Mouse (Mus musculus): ENCODE data around the gene Cradd.

Gene Cradd

GRCm38 (mm10) chr10:95323393-95324277 is at the start of gene Cradd:
TSS of gene Cradd (minus strand) at chr10:95324133.
- DNase-seq (ENCODE audit: low read depth, low spot score), result peak; percentile 95

GRCm38 (mm10) chr10:95373340-95373739 is 49.4 kb upstream of the Cradd start:
- no peak for DNase-seq (ENCODE audit: low read depth, low spot score)

- DNase-seq (ENCODE audit: low read depth, low spot score), result no peak
These were observed 48.0 kb upstream of the Cradd start for GRCm38 (mm10) chr10:95371942-95372341.

- DNase-seq (ENCODE audit: low read depth, low spot score), result no peak
These were observed 45.3 kb upstream of the Cradd start for GRCm38 (mm10) chr10:95369190-95369589.

- DNase-seq (ENCODE audit: low read depth, low spot score), result no peak
These were observed 44.2 kb upstream of the Cradd start for GRCm38 (mm10) chr10:95368151-95368550.

- DNase-seq (ENCODE audit: low read depth, low spot score), result no peak
These were observed 43.7 kb upstream of the Cradd start for GRCm38 (mm10) chr10:95367661-95368089.

- DNase-seq (ENCODE audit: low read depth, low spot score), result no peak
These were observed 43.3 kb upstream of the Cradd start for GRCm38 (mm10) chr10:95367241-95367640.

- peak; percentile 47 for DNase-seq (ENCODE audit: low read depth, low spot score)
These were observed 38.4 kb upstream of the Cradd start for GRCm38 (mm10) chr10:95362326-95362725.

- peak; percentile 68 for DNase-seq (ENCODE audit: low read depth, low spot score)
These were observed 37.4 kb upstream of the Cradd start for GRCm38 (mm10) chr10:95361260-95361841.

GRCm38 (mm10) chr10:95360048-95360447 is 36.1 kb upstream of the Cradd start:
- no peak for DNase-seq (ENCODE audit: low read depth, low spot score)

- DNase-seq (ENCODE audit: low read depth, low spot score), result no peak
These were observed 33.8 kb upstream of the Cradd start for GRCm38 (mm10) chr10:95357721-95358120.

GRCm38 (mm10) chr10:95356711-95357110 is 32.8 kb upstream of the Cradd start:
- DNase-seq (ENCODE audit: low read depth, low spot score), result no peak

GRCm38 (mm10) chr10:95355678-95356268 is 31.8 kb upstream of the Cradd start:
- no peak for DNase-seq (ENCODE audit: low read depth, low spot score)

GRCm38 (mm10) chr10:95354673-95355072 is 30.7 kb upstream of the Cradd start:
- no peak for DNase-seq (ENCODE audit: low read depth, low spot score)

GRCm38 (mm10) chr10:95354047-95354446 is 30.1 kb upstream of the Cradd start:
- no peak for DNase-seq (ENCODE audit: low read depth, low spot score)

- DNase-seq (ENCODE audit: low read depth, low spot score), result no peak
These were observed 24.5 kb upstream of the Cradd start for GRCm38 (mm10) chr10:95348457-95348856.

- no peak for DNase-seq (ENCODE audit: low read depth, low spot score)
These were observed 23.8 kb upstream of the Cradd start for GRCm38 (mm10) chr10:95347776-95348175.

GRCm38 (mm10) chr10:95342833-95343590 is 19.1 kb upstream of the Cradd start:
- no peak for DNase-seq (ENCODE audit: low read depth, low spot score)

- DNase-seq (ENCODE audit: low read depth, low spot score), result no peak
These were observed 16.7 kb upstream of the Cradd start for GRCm38 (mm10) chr10:95340676-95341075.

GRCm38 (mm10) chr10:95337589-95337988 is 13.7 kb upstream of the Cradd start:
- no peak for DNase-seq (ENCODE audit: low read depth, low spot score)

- DNase-seq (ENCODE audit: low read depth, low spot score), result no peak
These were observed 13.0 kb upstream of the Cradd start for GRCm38 (mm10) chr10:95336781-95337544.
